ENCODE assay signal across 12 mouse cellular contexts in genomic region chr14:117908231-117908920, GRCm38 (mm10).
DNase-seq lines count a peak whose midpoint lies in the region; ATAC-seq lines count a peak whose summit lies in the region.
"Had no signal": no experiment of that assay in that cellular context is flagged by ENCODE, and none has a peak within 500 bp of the region (broad histone marks: within the 10 kb centered on the region; RNA-seq: fewer than 3 reads in every experiment).

No protein-coding gene starts in this region.

- H3K27me3 ChIP-seq in kidney, embryonic 15.5 days: no peaks in the 10 kb centered on the region
- H3K27me3 ChIP-seq in heart, embryonic 14.5 days (ENCODE audit: control insufficient read depth, insufficient read depth, low read length): peaks cover 9% of the 10 kb centered on the region; the same call in 1 of the 2 replicates
- H3K27me3 ChIP-seq: embryonic facial prominence, embryonic 13.5 days had no signal

- H3K4me2 ChIP-seq in kidney, embryonic 15.5 days: no peak overlapping the region
- H3K4me2 ChIP-seq in heart, embryonic 14.5 days (ENCODE audit: low read length): no peak overlapping the region
- H3K4me2 ChIP-seq: embryonic facial prominence, embryonic 13.5 days had no signal

- 21% methylated on average over 8 of the region's 8 CpGs for WGBS in kidney, embryonic 15.5 days
- 71% methylated on average over 8 of the region's 8 CpGs for WGBS in heart, embryonic 14.5 days

- H3K9ac ChIP-seq in kidney, embryonic 15.5 days: no peak overlapping the region
- no peak overlapping the region for H3K9ac ChIP-seq in heart, embryonic 14.5 days (ENCODE audit: low read length)
- H3K9ac ChIP-seq: embryonic facial prominence, embryonic 13.5 days; liver, embryonic 14.5 days had no signal

- H3K4me3 ChIP-seq in kidney, embryonic 15.5 days (replicated peaks): no peak overlapping the region
- no peak overlapping the region for H3K4me3 ChIP-seq in heart, embryonic 14.5 days (ENCODE audit: control insufficient read depth in 1 of 2, insufficient read depth in 1 of 2, low read depth in 1 of 2, low read length in 2 of 2)
- H3K4me3 ChIP-seq: embryonic facial prominence, embryonic 13.5 days had no signal

- ATAC-seq in kidney, embryonic 15.5 days (replicated peaks; ENCODE audit: low FRiP score): peak; percentile 72
- ATAC-seq in heart, embryonic 14.5 days (ENCODE audit: insufficient number of reproducible peaks, insufficient read depth, low FRiP score, low read depth): no peak
- no peak for ATAC-seq in erythroid progenitor cell, adult 5-6 weeks (replicated peaks; ENCODE audit: low FRiP score, poor library complexity, severe bottlenecking)
- ATAC-seq: hindbrain, postnatal 0 days had no signal

- no peak for DNase-seq in kidney, adult 18-20 months
- peak; percentile 52 for DNase-seq in gastrocnemius, postnatal 25 days
- peak; percentile 55 to 67 for DNase-seq in kidney, postnatal 4 days
- DNase-seq in urinary bladder, adult 18-20 months (ENCODE audit: low spot score in 2 of 2): no peak
- DNase-seq: cerebellum, adult 9-11 months; thymus, postnatal 4 days had no signal

- peak overlapping the region; percentile 83 for H3K27ac ChIP-seq in kidney, embryonic 15.5 days
- peak overlapping the region; percentile 11 to 41; a peak in 1 of 4 replicates for H3K27ac ChIP-seq in heart, embryonic 14.5 days (replicated peaks in 1 of 2; ENCODE audit: control insufficient read depth in 1 of 2, insufficient read depth in 1 of 2, low read depth in 2 of 2, low read length in 2 of 2)
- H3K27ac ChIP-seq: embryonic facial prominence, embryonic 13.5 days; hindbrain, postnatal 0 days; liver, embryonic 14.5 days had no signal

- H3K9me3 ChIP-seq in kidney, embryonic 15.5 days (replicated peaks): no peaks in the 10 kb centered on the region
- no peaks in the 10 kb centered on the region for H3K9me3 ChIP-seq in heart, embryonic 14.5 days (ENCODE audit: control insufficient read depth, low read length)
- H3K9me3 ChIP-seq: embryonic facial prominence, embryonic 13.5 days had no signal

- H3K4me1 ChIP-seq in kidney, embryonic 15.5 days: peaks cover 41% of the 10 kb centered on the region
- H3K4me1 ChIP-seq in heart, embryonic 14.5 days (ENCODE audit: control insufficient read depth in 2 of 2, insufficient read depth in 2 of 2, low read length in 2 of 2): peaks cover 0 to 8% of the 10 kb centered on the region in 2 experiments; a peak in 2 of 4 replicates

- H3K36me3 ChIP-seq in kidney, embryonic 15.5 days: no peaks in the 10 kb centered on the region
- H3K36me3 ChIP-seq in heart, embryonic 14.5 days (ENCODE audit: control insufficient read depth, insufficient read depth, low read length): no peaks in the 10 kb centered on the region
- H3K36me3 ChIP-seq: embryonic facial prominence, embryonic 13.5 days had no signal

Comparison
In these comparisons a context has a peak if more than half of its experiments do, and no peak if none do; other contexts are left out.
1. DNase-seq: peak in gastrocnemius, postnatal 25 days (single experiment) and kidney, postnatal 4 days (2 of 2); none in kidney, adult 18-20 months (single experiment) and urinary bladder, adult 18-20 months (0 of 2).